Comparison of ENCODE assay signal across 14 mouse cellular contexts in the genomic region with DNA sequence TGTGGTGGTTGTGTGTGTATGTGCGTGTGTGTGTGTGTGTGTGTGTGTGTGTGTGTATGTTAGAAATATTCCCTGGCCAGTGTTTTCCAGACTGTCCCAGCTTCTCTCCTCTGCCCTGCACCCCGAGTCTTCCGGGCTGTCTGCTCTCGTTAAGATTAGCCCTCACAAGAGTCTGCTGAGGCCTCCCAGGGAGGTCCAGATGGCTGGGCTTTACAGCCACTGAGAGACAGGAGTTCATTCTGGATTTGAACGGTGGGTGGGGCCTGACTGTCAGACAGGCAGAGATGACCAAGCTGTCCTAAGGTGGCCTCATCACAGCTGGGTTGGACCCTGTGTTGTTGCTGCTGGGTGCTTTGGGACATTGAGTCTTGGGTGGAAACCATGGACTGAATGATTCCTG. TPM values are rescaled to one million over a fixed set of nuclear protein-coding genes. Genes with fewer than 3 reads are reported as not detected.
A peak's percentile ranks its signal among the peaks of the same experiment; 100 is the strongest.
DNase-seq lines count a peak whose midpoint lies in the region; ATAC-seq lines count a peak whose summit lies in the region.
"Had no signal": no experiment of that assay in that cellular context is flagged by ENCODE, and none has a peak within 500 bp of the region (broad histone marks: within the 10 kb centered on the region; RNA-seq: fewer than 3 reads in every experiment).

No protein-coding gene starts in this region.

- H3K4me2 ChIP-seq in heart, embryonic 15.5 days: no peak overlapping the region
- H3K4me2 ChIP-seq in lung, embryonic 15.5 days: no peak overlapping the region

- no peaks in the 10 kb centered on the region for H3K36me3 ChIP-seq in heart, embryonic 10.5 days
- no peaks in the 10 kb centered on the region for H3K36me3 ChIP-seq in heart, embryonic 15.5 days
- H3K36me3 ChIP-seq in lung, embryonic 15.5 days: no peaks in the 10 kb centered on the region

- H3K4me3 ChIP-seq in heart, embryonic 10.5 days: no peak overlapping the region
- no peak overlapping the region for H3K4me3 ChIP-seq in heart, embryonic 15.5 days
- no peak overlapping the region for H3K4me3 ChIP-seq in lung, embryonic 15.5 days

- no peaks in the 10 kb centered on the region for H3K9me3 ChIP-seq in heart, embryonic 10.5 days
- H3K9me3 ChIP-seq in heart, embryonic 15.5 days (replicated peaks): no peaks in the 10 kb centered on the region
- no peaks in the 10 kb centered on the region for H3K9me3 ChIP-seq in lung, embryonic 15.5 days

- ATAC-seq in heart, embryonic 15.5 days (replicated peaks; ENCODE audit: insufficient number of reproducible peaks, insufficient read depth, low FRiP score, low read depth): 0 out of 2 replicates have a peak, but pooled peaks have one; percentile 27
- peak; percentile 81 for ATAC-seq in lung, embryonic 15.5 days (ENCODE audit: borderline replicate concordance, extremely low read depth, low FRiP score, low TSS enrichment)
- ATAC-seq in frontal cortex, adult (ENCODE audit: low TSS enrichment): no peak

- peak; percentile 92 for DNase-seq in heart, adult 11 months
- DNase-seq in heart, embryonic 10.5 days (ENCODE audit: low spot score): no peak
- peak; percentile 68 to 81 for DNase-seq in cerebellum, postnatal 10 days
- DNase-seq in frontal cortex, postnatal 25 days (ENCODE audit: low spot score in 2 of 2): no peak
- DNase-seq in adrenal gland, postnatal 4 days (ENCODE audit: low spot score in 2 of 2): no peak
- DNase-seq: thymus, postnatal 4 days had no signal

- no peak overlapping the region for H3K27ac ChIP-seq in heart, embryonic 10.5 days
- no peak overlapping the region for H3K27ac ChIP-seq in heart, embryonic 15.5 days
- H3K27ac ChIP-seq in lung, embryonic 15.5 days: no peak overlapping the region
- H3K27ac ChIP-seq: macrophage had no signal

- no peak overlapping the region for H3K9ac ChIP-seq in heart, embryonic 15.5 days
- H3K9ac ChIP-seq in lung, embryonic 15.5 days: no peak overlapping the region

- peaks cover 22% of the 10 kb centered on the region; the same call in 1 of the 2 replicates for H3K27me3 ChIP-seq in heart, embryonic 10.5 days (ENCODE audit: insufficient read depth, poor library complexity, severe bottlenecking)
- no peaks in the 10 kb centered on the region for H3K27me3 ChIP-seq in heart, embryonic 15.5 days
- no peaks in the 10 kb centered on the region for H3K27me3 ChIP-seq in lung, embryonic 15.5 days

- H3K4me1 ChIP-seq in heart, embryonic 10.5 days: peaks cover 10% of the 10 kb centered on the region
- H3K4me1 ChIP-seq in heart, embryonic 15.5 days (replicated peaks): 0 out of 2 replicates have a peak, but pooled peaks cover 5% of the 10 kb centered on the region
- peaks cover 16% of the 10 kb centered on the region for H3K4me1 ChIP-seq in lung, embryonic 15.5 days

- WGBS in heart, embryonic 10.5 days: 37% methylated on average over 5 of the region's 5 CpGs
- 31% methylated on average over 5 of the region's 5 CpGs for WGBS in heart, embryonic 15.5 days
- WGBS in lung, embryonic 15.5 days: 18% methylated on average over 5 of the region's 5 CpGs

RNA-seq across cellular contexts. Expression of a gene that starts 28.8 kb away (rescaled TPM):
- not detected in 2 replicates for polyA plus RNA-seq in heart, embryonic 10.5 days (2016; fragmentation: Nextera tagmentation; extraction: Ambion mirVana)
- not detected in 2 replicates for polyA plus RNA-seq in heart, embryonic 15.5 days (2015; fragmentation: Nextera tagmentation; extraction: Ambion mirVana)
- not detected in 2 replicates for polyA plus RNA-seq in lung, embryonic 15.5 days (2015; fragmentation: Nextera tagmentation; extraction: Ambion mirVana)
- total RNA-seq in adrenal gland, postnatal 4 days (2021): not detected
- total RNA-seq: CH12.LX; left cerebral cortex, adult 8-10 months had no signal
- polyA plus RNA-seq: heart, embryonic 14.5 days; macrophage; neural tube, embryonic 11.5 days had no signal

RNA-seq across cellular contexts. Expression of a gene that starts 40.6 kb away (rescaled TPM):
- 0.05 TPM in 1 of 2 replicates, not detected in the other for polyA plus RNA-seq in heart, embryonic 10.5 days (2016; fragmentation: Nextera tagmentation; extraction: Ambion mirVana)
- polyA plus RNA-seq in heart, embryonic 15.5 days (2015; fragmentation: Nextera tagmentation; extraction: Ambion mirVana): 0.04 and 0.05 TPM in 2 replicates
- polyA plus RNA-seq in lung, embryonic 15.5 days (2015; fragmentation: Nextera tagmentation; extraction: Ambion mirVana): 0.14 and 0.26 TPM in 2 replicates
- total RNA-seq in adrenal gland, postnatal 4 days (2021): under 1 TPM; 0.42 to 0.76 TPM
- total RNA-seq: CH12.LX had no signal
- polyA plus RNA-seq: heart, embryonic 14.5 days; macrophage had no signal

Comparison
In these comparisons a context has a peak if more than half of its experiments do, and no peak if none do; other contexts are left out.
1. DNase-seq: peak in heart, adult 11 months (single experiment) and cerebellum, postnatal 10 days (2 of 2); none in heart, embryonic 10.5 days (single experiment), frontal cortex, postnatal 25 days (0 of 2) and adrenal gland, postnatal 4 days (0 of 2).